Mouse (Mus musculus) liver, adult 2 months (tissue): Measurements from ENCODE around the gene Fndc7. TPM values are rescaled to one million over a fixed set of nuclear protein-coding genes. Genes with fewer than 3 reads are reported as not detected.
A peak's percentile ranks its signal among the peaks of the same experiment; 100 is the strongest.
"Not testable (repeated sequence)": the region's sequence is repeated elsewhere in the genome, so short reads cannot be mapped to it uniquely, and the experiment has no call there.

Source experiments
- DNase-seq: peaks from one replicate; pipeline ENCODE4 v3.0.0-alpha.2; 2011; ENCODE audit warnings: low read depth, low spot score; ENCODE audit errors: extremely low read depth
- H3K27ac ChIP-seq: fragments of 200-500 bp; replicated peaks from 2 replicates; pipeline ENCODE4 v1.5.1; 2012; ENCODE audit warnings: low read depth, mild to moderate bottlenecking, control low read depth, inconsistent platforms, low read length; ENCODE audit not compliant: insufficient read depth
- H3K27me3 ChIP-seq: fragments of 200-500 bp; 2 replicates; pipeline ENCODE4 v1.6.1; 2012; ENCODE audit warnings: mild to moderate bottlenecking, moderate library complexity, low read length, inconsistent platforms; ENCODE audit not compliant: control insufficient read depth, insufficient read depth
- H3K36me3 ChIP-seq: fragments of 200-500 bp; 2 replicates; pipeline ENCODE4 v1.6.1; 2012; ENCODE audit warnings: low read length, inconsistent platforms; ENCODE audit not compliant: control insufficient read depth, insufficient read depth
- H3K4me1 ChIP-seq: fragments of 200-500 bp; 2 replicates; pipeline ENCODE4 v1.6.1; 2011; ENCODE audit warnings: low read length; ENCODE audit not compliant: control insufficient read depth, insufficient read depth
- H3K4me3 ChIP-seq: fragments of 200-500 bp; 2 replicates; pipeline ENCODE4 v1.5.1; 2011; ENCODE audit warnings: low read depth, mild to moderate bottlenecking, control low read depth, low read length, moderate library complexity; ENCODE audit not compliant: insufficient read depth
- H3K79me2 ChIP-seq: fragments of 200-500 bp; 2 replicates; pipeline ENCODE4 v1.6.1; 2012; ENCODE audit warnings: inconsistent platforms, mild to moderate bottlenecking, low read length, moderate library complexity; ENCODE audit not compliant: control insufficient read depth, insufficient read depth
- H3K9ac ChIP-seq: fragments of 200-500 bp; 2 replicates; pipeline ENCODE4 v1.6.1; 2012; ENCODE audit warnings: low read depth, mild to moderate bottlenecking, control low read depth, inconsistent platforms, low read length
- CTCF ChIP-seq: fragments of 200-500 bp; IDR thresholded peaks from 2 replicates; pipeline ENCODE4 v1.5.1; 2011; ENCODE audit warnings: low read depth, low read length, control low read depth
- POLR2A ChIP-seq: fragments of 200-500 bp; IDR thresholded peaks from 2 replicates; pipeline ENCODE4 v1.6.1; 2011; ENCODE audit warnings: low read length, control low read depth; ENCODE audit not compliant: insufficient read depth; ENCODE audit errors: extremely low read depth
- WGBS: fragments of 180-500 bp; shearing (Covaris S2); methylation state at CpG from one replicate; pipeline ENCODE4 v1.1.7; 2018; 5-methylcytosine and 5-hydroxymethylcytosine counted together
- polyA plus RNA-seq: library from polyadenylated mRNA; depleted of rRNA; stranded (reverse); fragments of >200 nt; gene quantifications from 2 replicates; pipeline ENCODE4 v1.2.3, GENCODE M21; 2012
- total RNA-seq: library from RNA; depleted of rRNA; stranded (reverse); fragments of >200 nt; gene quantifications from 2 replicates; pipeline ENCODE4 v1.2.3, GENCODE M21; 2014

Fndc7 gene
- total and polyA plus RNA-seq, 2 experiments = 0.09 TPM

DNA sequence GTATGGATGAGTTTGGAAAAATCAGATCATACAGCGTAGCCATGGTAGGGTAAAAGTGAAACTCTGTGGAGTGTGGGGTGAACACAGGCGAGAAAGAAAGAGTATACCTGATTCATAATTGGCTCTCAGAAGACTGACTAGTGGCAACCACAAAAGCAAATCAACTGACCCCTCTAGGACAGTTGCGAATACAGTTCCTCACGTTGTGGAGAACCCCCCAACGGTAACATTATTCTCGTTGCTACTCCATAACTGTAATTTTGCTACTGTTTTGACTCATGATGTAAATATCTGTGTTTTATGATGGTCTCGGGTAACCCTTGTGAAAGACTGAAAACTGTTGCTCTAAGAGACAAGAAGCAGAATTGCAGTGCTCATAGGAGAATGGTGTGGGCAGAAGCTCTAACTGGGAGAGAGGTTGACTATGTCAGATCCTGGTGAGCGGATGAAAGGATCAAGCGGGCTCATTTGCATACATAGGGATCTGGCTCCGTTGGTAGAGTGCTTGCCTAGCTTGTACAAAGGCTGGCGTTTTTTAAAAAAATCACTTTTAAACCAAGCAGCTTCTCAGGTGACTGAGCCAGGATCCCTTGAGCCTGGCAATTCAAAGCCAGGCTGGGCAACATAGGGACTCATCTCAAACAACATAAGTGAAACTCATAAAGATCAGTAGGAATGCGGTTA, 2.7 kb downstream of the Fndc7 start:
- H3K79me2 ChIP-seq = no peaks in the 10 kb centered on the region

DNA sequence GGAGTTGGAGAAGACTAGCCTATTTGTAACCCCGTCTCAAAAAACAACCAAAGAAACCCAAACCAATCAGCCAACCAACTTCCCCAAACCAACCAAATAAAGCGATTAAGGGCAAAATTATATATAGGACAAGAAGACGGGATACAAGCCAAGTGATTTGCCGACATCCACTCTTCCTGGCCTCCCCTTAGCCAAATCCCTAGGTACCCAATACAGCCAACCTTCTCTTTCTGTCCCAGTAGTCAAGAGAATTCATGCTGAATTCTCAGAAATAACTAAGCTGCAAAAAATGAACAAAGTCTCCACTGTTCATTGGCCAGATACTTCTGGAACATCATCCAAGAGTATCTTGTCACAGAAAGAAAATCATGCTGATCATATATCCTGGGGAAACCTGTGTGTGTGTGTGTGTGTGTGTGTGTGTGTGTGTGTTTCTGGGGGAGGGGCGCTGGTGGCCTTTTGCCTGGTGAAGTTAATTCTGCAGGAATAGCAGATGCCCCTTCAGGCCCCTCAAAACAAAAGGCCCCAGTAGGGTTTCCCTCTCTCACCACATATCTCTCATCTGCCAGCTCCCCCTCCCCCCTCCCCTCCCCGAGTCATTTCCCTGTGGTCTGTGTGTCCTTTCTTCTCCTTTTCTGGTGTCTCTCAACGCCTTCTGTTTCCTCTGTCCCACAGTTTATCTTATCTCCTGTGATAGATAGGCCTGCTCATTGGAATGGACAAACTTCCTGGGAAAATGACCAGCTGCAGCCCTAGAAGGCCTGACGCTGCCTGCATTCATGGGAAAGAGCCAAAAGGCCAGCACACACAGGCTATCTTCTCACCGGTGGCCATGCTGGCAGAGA, 3.9 kb downstream of the Fndc7 start:
- Histone ChIP-seq H3K27me3 (no peaks in the 10 kb centered on the region), H3K79me2 (no peaks in the 10 kb centered on the region), H3K9ac (no peak overlapping the region), H3K4me3 (no peak overlapping the region), H3K27ac (no peak overlapping the region), H3K4me1 (peaks cover 5% of the 10 kb centered on the region), H3K36me3 (no peaks in the 10 kb centered on the region)
- TF ChIP-seq CTCF (no peak), POLR2A (no peak)
- DNase-seq = peak; percentile 42
- WGBS = 61% methylated on average over 9 of the region's 9 CpGs

More for the DNA sequence above, 2.7 kb downstream of the Fndc7 start:
- WGBS = 88% methylated on average over 12 of the region's 12 CpGs
- TF ChIP-seq POLR2A (no peak), CTCF (no peak)
- H3K27ac ChIP-seq = no peak overlapping the region
- no peak overlapping the region for H3K4me3 ChIP-seq
- no peaks in the 10 kb centered on the region for H3K27me3 ChIP-seq
- H3K9ac ChIP-seq = no peak overlapping the region
- H3K36me3 ChIP-seq = no peaks in the 10 kb centered on the region
- no peak for DNase-seq
- peaks cover 5% of the 10 kb centered on the region for H3K4me1 ChIP-seq

- H3K27ac ChIP-seq = no peak overlapping the region
- no peak overlapping the region for H3K9ac ChIP-seq
- no peaks in the 10 kb centered on the region for H3K36me3 ChIP-seq
- peaks cover 5% of the 10 kb centered on the region for H3K4me1 ChIP-seq
- H3K79me2 ChIP-seq = no peaks in the 10 kb centered on the region
- no peak overlapping the region for H3K4me3 ChIP-seq
- WGBS = 82% methylated on average over 8 of the region's 8 CpGs
- TF ChIP-seq POLR2A = no peak
- no peak for TF ChIP-seq CTCF
- no peaks in the 10 kb centered on the region for H3K27me3 ChIP-seq
- no peak for DNase-seq
These were observed 5.0 kb downstream of the Fndc7 start for GRCm38 (mm10) chr3:108884706-108885289.

GRCm38 (mm10) chr3:108883067-108883466, 6.7 kb downstream of the Fndc7 start:
- Histone ChIP-seq H3K27ac (no peak overlapping the region), H3K4me3 (no peak overlapping the region), H3K4me1 (peaks cover 5% of the 10 kb centered on the region), H3K9ac (no peak overlapping the region), H3K36me3 (no peaks in the 10 kb centered on the region), H3K27me3 (no peaks in the 10 kb centered on the region), H3K79me2 (no peaks in the 10 kb centered on the region)
- TF ChIP-seq POLR2A (no peak), CTCF (no peak)
- 93% methylated on average over 2 of the region's 2 CpGs for WGBS
- no peak for DNase-seq

DNA sequence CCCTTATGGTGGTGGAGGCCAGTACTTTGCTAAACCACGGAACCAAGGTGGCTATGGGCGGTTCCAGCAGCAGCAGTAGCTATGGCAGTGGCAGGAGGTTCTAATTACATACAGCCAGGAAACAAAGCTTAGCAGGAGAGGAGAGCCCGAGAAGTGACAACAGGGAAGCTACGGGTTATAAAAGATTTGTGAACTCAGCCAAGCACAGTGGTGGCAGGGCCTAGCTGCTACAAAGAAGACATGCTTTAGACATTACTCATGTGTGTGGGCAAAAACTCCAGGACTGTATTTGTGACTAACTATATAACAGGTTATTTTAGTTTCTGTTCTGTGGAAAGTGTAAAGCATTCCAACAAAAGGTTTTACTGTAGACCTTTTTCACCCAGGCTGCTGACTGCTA, 7.9 kb downstream of the Fndc7 start:
- 72% methylated on average over 4 of the region's 4 CpGs for WGBS
- H3K27me3 ChIP-seq, H3K4me1 ChIP-seq, H3K27ac ChIP-seq, H3K9ac ChIP-seq, H3K79me2 ChIP-seq, H3K36me3 ChIP-seq, DNase-seq, H3K4me3 ChIP-seq: not testable (repeated sequence)
